Mouse (Mus musculus) limb, embryonic 14.5 days (tissue): ENCODE results near the gene Pus3. TPM values are rescaled to one million over a fixed set of nuclear protein-coding genes. Genes with fewer than 3 reads are reported as not detected.

ENCODE experiments used
- ATAC-seq: fragments of 200-750 bp; cut with Nextera tagmentation; 2 replicates; pipeline ENCODE4 v1.8.0; 2017; ENCODE audit warnings: low read depth, moderate number of reproducible peaks, moderate TSS enrichment; ENCODE audit not compliant: low FRiP score
- DNase-seq: peaks from one replicate; pipeline ENCODE4 v3.0.0-alpha.2; 2015; ENCODE audit warnings: low spot score
- H3K27ac ChIP-seq: fragments of 300-500 bp; sonication (generic); replicated peaks from 2 replicates; pipeline ENCODE4 v1.5.1; 2014; ENCODE audit warnings: low read depth, mild to moderate bottlenecking, low read length, moderate library complexity, mixed read lengths
- H3K27me3 ChIP-seq: fragments of 300-500 bp; sonication (generic); 2 replicates; pipeline ENCODE4 v1.6.1; 2014; ENCODE audit warnings: low read length, mixed read lengths; ENCODE audit not compliant: control insufficient read depth, insufficient read depth
- H3K36me3 ChIP-seq: fragments of 300-500 bp; sonication (generic); 2 replicates; pipeline ENCODE4 v1.6.1; 2014; ENCODE audit warnings: mild to moderate bottlenecking, low read length, moderate library complexity, mixed read lengths; ENCODE audit not compliant: control insufficient read depth, insufficient read depth
- H3K4me1 ChIP-seq: fragments of 300-500 bp; sonication (generic); 2 replicates; pipeline ENCODE4 v1.6.1; 2014; ENCODE audit warnings: antibody characterized with exemption, low read length, mixed read lengths; ENCODE audit not compliant: control insufficient read depth, insufficient read depth
- H3K4me2 ChIP-seq: fragments of 300-500 bp; sonication (generic); replicated peaks from 2 replicates; pipeline ENCODE4 v1.6.1; 2014; ENCODE audit warnings: low read depth, mild to moderate bottlenecking, low read length, moderate library complexity; ENCODE audit not compliant: severe bottlenecking
- H3K4me3 ChIP-seq: fragments of 300-500 bp; sonication (generic); replicated peaks from 2 replicates; pipeline ENCODE4 v1.5.1; 2014; ENCODE audit warnings: low read length
- H3K9ac ChIP-seq: fragments of 300-500 bp; sonication (generic); 2 replicates; pipeline ENCODE4 v1.6.1; 2014; ENCODE audit warnings: mild to moderate bottlenecking, low read depth, low read length, moderate library complexity; ENCODE audit not compliant: severe bottlenecking
- H3K9me3 ChIP-seq: fragments of 300-500 bp; sonication (generic); 2 replicates; pipeline ENCODE4 v1.6.1; 2016; ENCODE audit warnings: low read length; ENCODE audit not compliant: control insufficient read depth
- POLR2A ChIP-seq: fragments of 200-500 bp; IDR thresholded peaks from 2 replicates; pipeline ENCODE4 v1.8.0; 2012; ENCODE audit warnings: inconsistent platforms, mild to moderate bottlenecking, moderate library complexity, borderline replicate concordance; ENCODE audit not compliant: insufficient read depth, insufficient read length; ENCODE audit errors: extremely low read depth
- WGBS: fragments of 180-500 bp; shearing (Covaris S2); extraction: QIAGEN DNeasy Blood & Tissue Kit; methylation state at CpG from one replicate; pipeline ENCODE4 v1.1.7; 2014; 5-methylcytosine and 5-hydroxymethylcytosine counted together
- polyA plus RNA-seq, 2 experiments: library from polyadenylated mRNA; depleted of rRNA in 1 of 2; stranded (reverse) in 1 of 2; unstranded in 1 of 2; fragments of >200 nt; fragmentation: Nextera tagmentation in 1 of 2; extraction: Ambion mirVana in 1 of 2; gene quantifications; 2 replicates each; pipeline versions ENCODE4 v1.2.1 to v1.2.3; 2012 to 2014

The Pus3 gene
- polyA plus RNA-seq, 2 experiments: 18.2 to 20.8 TPM

DNA sequence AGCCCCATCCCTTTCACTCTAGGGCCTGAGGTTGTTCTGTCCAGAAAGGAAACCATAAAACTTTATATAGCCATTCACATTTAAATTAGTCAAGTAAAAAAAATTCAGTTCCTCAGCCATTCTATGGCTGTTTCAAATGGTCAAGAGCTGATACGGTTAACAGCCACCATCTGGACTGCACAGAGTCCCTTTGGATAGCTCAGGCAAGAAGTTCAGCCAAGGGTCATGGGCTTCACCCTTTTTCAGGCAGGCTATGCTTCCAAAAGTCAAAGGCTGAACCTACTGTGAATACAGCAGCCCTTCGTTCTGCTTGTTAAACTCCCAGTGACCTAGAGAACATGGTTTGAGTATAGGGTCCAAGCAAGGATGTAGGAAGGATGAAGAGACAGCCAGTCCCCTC, 13.7 kb upstream of the Pus3 start:
- TF ChIP-seq POLR2A: no peak
- Histone ChIP-seq H3K27ac (no peak overlapping the region), H3K4me3 (no peak overlapping the region), H3K27me3 (no peaks in the 10 kb centered on the region), H3K9me3 (no peaks in the 10 kb centered on the region), H3K36me3 (no peaks in the 10 kb centered on the region), H3K9ac (no peak overlapping the region), H3K4me2 (no peak overlapping the region), H3K4me1 (no peaks in the 10 kb centered on the region)
- no peak for ATAC-seq
- 45% methylated on average over 2 of the region's 2 CpGs for WGBS
- DNase-seq: no peak

DNA sequence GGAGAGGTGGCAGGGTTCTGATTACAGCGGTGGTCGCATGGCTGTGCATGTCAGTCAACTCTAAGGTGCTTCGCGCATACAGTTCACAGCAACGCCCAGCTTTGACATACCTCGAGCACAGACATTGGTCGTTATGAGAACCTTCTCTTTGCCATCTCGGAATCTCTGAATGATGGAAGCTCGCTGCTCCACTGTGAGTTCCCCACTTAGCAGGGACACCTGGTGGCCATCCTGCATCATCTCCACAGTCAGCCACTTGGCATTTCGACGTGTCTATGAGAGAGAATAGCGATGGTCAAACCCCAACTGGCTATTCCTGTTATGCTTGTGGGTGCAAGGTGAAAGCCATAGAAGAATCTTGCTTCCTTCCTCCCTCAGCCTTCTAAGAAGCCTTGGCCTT, 12.7 kb upstream of the Pus3 start:
- H3K36me3 ChIP-seq: no peaks in the 10 kb centered on the region
- no peaks in the 10 kb centered on the region for H3K27me3 ChIP-seq
- no peaks in the 10 kb centered on the region for H3K9me3 ChIP-seq
- no peaks in the 10 kb centered on the region for H3K4me1 ChIP-seq
- H3K4me2 ChIP-seq: no peak overlapping the region
- no peak for DNase-seq
- TF ChIP-seq POLR2A: no peak
- no peak overlapping the region for H3K27ac ChIP-seq
- ATAC-seq: no peak
- WGBS: 67% methylated on average over 12 of the region's 12 CpGs
- H3K9ac ChIP-seq: no peak overlapping the region
- H3K4me3 ChIP-seq: no peak overlapping the region

DNA sequence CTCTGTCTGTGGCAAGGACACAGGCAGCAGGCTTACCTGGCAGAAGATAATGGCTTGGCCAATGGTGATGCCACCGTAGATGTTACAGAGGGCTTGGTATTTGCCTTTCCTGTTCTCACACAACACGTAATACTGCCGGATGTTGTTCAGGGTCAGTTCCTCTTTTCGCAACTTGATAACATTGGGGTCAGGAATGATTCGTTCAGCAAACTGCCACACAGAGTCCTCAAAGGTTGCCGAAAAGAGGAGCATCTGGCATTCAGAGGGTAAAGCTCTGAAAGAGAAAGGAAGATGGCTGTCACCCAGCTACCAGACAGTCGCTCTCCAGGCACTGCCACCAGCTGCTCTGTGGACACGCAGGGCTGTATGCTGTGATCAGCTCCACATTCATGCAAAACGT, 11.7 kb upstream of the Pus3 start:
- no peaks in the 10 kb centered on the region for H3K36me3 ChIP-seq
- no peak for ATAC-seq
- H3K27me3 ChIP-seq: no peaks in the 10 kb centered on the region
- TF ChIP-seq POLR2A: no peak
- WGBS: 89% methylated on average over 9 of the region's 9 CpGs
- no peak overlapping the region for H3K27ac ChIP-seq
- H3K4me1 ChIP-seq: no peaks in the 10 kb centered on the region
- H3K4me3 ChIP-seq: no peak overlapping the region
- no peak for DNase-seq
- H3K9me3 ChIP-seq: no peaks in the 10 kb centered on the region
- H3K9ac ChIP-seq: no peak overlapping the region
- no peak overlapping the region for H3K4me2 ChIP-seq

DNA sequence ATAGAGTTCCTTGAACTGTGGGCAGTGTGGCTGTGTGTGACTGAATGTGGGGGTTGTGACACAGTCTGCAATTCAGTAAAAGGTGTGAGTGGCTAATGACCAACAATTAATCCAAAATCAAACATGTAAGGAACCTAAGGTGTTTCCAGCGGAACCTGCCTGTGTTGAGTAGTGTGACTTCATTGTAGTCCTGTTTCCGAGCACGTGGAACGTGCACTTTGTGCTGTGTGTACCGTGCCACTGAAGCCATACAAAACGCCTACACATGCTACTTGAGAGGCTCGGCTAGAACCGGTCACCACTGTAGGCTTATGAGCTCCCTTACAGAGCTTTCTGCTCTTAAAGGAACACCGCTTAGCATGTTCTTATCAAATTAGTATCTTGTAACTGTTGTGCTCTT, 9.9 kb upstream of the Pus3 start:
- no peak overlapping the region for H3K4me3 ChIP-seq
- no peak overlapping the region for H3K27ac ChIP-seq
- no peak overlapping the region for H3K4me2 ChIP-seq
- H3K9me3 ChIP-seq: no peaks in the 10 kb centered on the region
- H3K27me3 ChIP-seq: no peaks in the 10 kb centered on the region
- no peaks in the 10 kb centered on the region for H3K36me3 ChIP-seq
- no peak for DNase-seq
- TF ChIP-seq POLR2A: no peak
- no peak overlapping the region for H3K9ac ChIP-seq
- 78% methylated on average over 9 of the region's 9 CpGs for WGBS
- no peaks in the 10 kb centered on the region for H3K4me1 ChIP-seq
- ATAC-seq: no peak

DNA sequence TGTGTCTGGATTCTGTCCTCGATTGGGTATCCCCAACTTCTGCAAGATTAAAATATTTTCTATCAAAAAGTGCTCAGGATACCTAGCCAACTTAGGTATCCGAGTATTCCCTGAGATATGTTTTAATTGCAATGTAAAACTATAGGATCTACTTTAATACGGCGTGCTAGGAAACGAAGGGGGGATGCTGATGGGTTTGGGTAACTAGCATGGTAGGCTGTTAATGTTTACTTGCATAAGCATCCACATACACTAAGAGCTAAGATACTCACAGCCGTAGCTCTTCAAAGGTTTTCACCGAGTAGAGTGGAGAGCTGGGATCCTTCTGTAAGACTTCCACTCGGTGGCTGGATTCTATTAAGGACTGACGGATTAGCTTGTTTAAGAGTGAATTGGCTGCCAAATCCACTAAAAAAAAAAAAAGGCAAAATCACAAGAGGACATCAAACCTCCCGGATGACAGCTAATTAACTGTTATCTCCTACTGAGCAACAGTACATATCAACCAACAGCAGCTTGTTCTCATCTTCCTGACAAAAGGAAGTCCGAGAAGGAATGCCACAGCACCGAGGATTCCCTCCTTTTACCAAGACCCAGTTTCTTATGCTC, 1.8 kb upstream of the Pus3 start:
- Histone ChIP-seq H3K27me3 (no peaks in the 10 kb centered on the region), H3K36me3 (peaks cover 8% of the 10 kb centered on the region), H3K27ac (no peak overlapping the region), H3K4me1 (peaks cover 16% of the 10 kb centered on the region), H3K9ac (no peak overlapping the region), H3K9me3 (no peaks in the 10 kb centered on the region), H3K4me2 (no peak overlapping the region), H3K4me3 (no peak overlapping the region)
- WGBS: 64% methylated on average over 12 of the region's 12 CpGs
- no peak for TF ChIP-seq POLR2A
- DNase-seq (no peak), ATAC-seq (no peak)
